Mouse (Mus musculus) MEL (cell line): ENCODE measurements around the gene Vmn1r36.
"Not testable (repeated sequence)": the region's sequence is repeated elsewhere in the genome, so short reads cannot be mapped to it uniquely, and the experiment has no call there.

Experiments used
- CHD2 ChIP-seq: IDR thresholded peaks from 2 replicates; pipeline ENCODE4 v1.6.1; 2011; ENCODE audit warnings: low read length, improper control_type of control experiment
- CTCF ChIP-seq, 3 experiments: IDR thresholded peaks in 2 of 3; conservative IDR thresholded peaks in 1 of 3; 2 replicates each; pipeline ENCODE4 v1.5.1; 2011 to 2012; ENCODE audit warnings: low read length in 3 of 3, low read depth in 2 of 3, mild to moderate bottlenecking in 2 of 3, improper control_type of control experiment in 1 of 3, inconsistent platforms in 1 of 3, mixed read lengths in 1 of 3, moderate library complexity in 1 of 3; ENCODE audit not compliant: control insufficient read depth in 1 of 3, insufficient read depth in 1 of 3, poor library complexity in 1 of 3, severe bottlenecking in 1 of 3
- ETS1 ChIP-seq: IDR thresholded peaks from 2 replicates; pipeline ENCODE4 v1.6.1; 2012; ENCODE audit warnings: low read depth, mild to moderate bottlenecking, inconsistent platforms, low read length, improper control_type of control experiment, moderate library complexity
- GATA1 ChIP-seq: IDR thresholded peaks from 2 replicates; pipeline ENCODE4 v1.6.1; 2011; ENCODE audit warnings: low read depth, low read length, improper control_type of control experiment
- JUND ChIP-seq: IDR thresholded peaks from 2 replicates; pipeline ENCODE4 v1.6.1; 2011; ENCODE audit warnings: low read depth, mild to moderate bottlenecking, improper control_type of control experiment, low read length
- MAX ChIP-seq: IDR thresholded peaks from 2 replicates; pipeline ENCODE4 v1.6.1; 2011; ENCODE audit warnings: low read length, improper control_type of control experiment
- MAZ ChIP-seq: IDR thresholded peaks from 2 replicates; pipeline ENCODE4 v1.6.1; 2012; ENCODE audit warnings: low read depth, mild to moderate bottlenecking, inconsistent platforms, low read length, improper control_type of control experiment
- POLR2A ChIP-seq, 2 experiments: IDR thresholded peaks; 2 replicates each; pipeline ENCODE4 v1.6.1; 2011 to 2012; ENCODE audit warnings: low read length in 2 of 2, mild to moderate bottlenecking in 2 of 2, control low read depth in 1 of 2, improper control_type of control experiment in 1 of 2, low read depth in 1 of 2, moderate library complexity in 1 of 2; ENCODE audit not compliant: control insufficient read depth in 1 of 2, insufficient read depth in 1 of 2, poor library complexity in 1 of 2
- RCOR1 ChIP-seq: IDR thresholded peaks from 2 replicates; pipeline ENCODE4 v1.6.1; 2012; ENCODE audit warnings: low read depth, mild to moderate bottlenecking, inconsistent platforms, low read length, improper control_type of control experiment
- TAL1 ChIP-seq: IDR thresholded peaks from 2 replicates; pipeline ENCODE4 v1.6.1; 2012; ENCODE audit warnings: mild to moderate bottlenecking, inconsistent platforms, low read length, moderate library complexity, mixed read lengths
- USF1 ChIP-seq: IDR thresholded peaks from 2 replicates; pipeline ENCODE4 v1.6.1; 2014; ENCODE audit warnings: low read depth, mild to moderate bottlenecking, inconsistent platforms, low read length, improper control_type of control experiment, moderate library complexity
- ZNF384 ChIP-seq: IDR thresholded peaks from 2 replicates; pipeline ENCODE4 v1.6.1; 2012; ENCODE audit warnings: low read depth, mild to moderate bottlenecking, inconsistent platforms, low read length, improper control_type of control experiment

DNA sequence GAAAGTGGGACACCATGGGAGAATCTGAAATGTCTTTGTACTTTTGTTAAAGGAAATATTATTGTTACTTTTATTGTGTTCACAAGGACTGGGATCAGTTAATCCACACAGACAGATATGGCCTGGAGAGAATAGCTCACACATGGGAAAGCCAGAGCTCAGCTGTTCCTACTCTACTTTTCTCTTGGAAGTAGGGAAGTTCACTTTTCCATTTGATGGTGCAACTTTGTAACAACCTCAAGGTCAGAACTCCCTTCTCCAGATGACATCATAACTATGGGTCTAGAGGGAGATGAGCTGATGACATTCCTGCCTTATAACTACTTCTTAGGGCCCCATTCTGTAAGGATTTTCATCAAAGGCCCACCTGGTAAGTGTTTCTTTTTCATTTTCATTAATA, 10.1 kb upstream of the Vmn1r36 start, which contains the start of gene Vmn1r37:
- not testable (repeated sequence) for TF ChIP-seq ETS1; MAX; POLR2A (IDR thresholded peaks at IDR 0.05; ENCODE audit: control insufficient read depth in 1 of 2, insufficient read depth in 1 of 2, low read depth in 1 of 2, low read length in 2 of 2, poor library complexity in 1 of 2); USF1; CTCF (IDR thresholded peaks at IDR 0.05 in 2 of 3, conservative IDR thresholded peaks at IDR 0.05 in 1 of 3; ENCODE audit: control insufficient read depth in 1 of 3, insufficient read depth in 1 of 3, low read depth in 2 of 3, low read length in 3 of 3, poor library complexity in 1 of 3, severe bottlenecking in 1 of 3); CHD2; GATA1; MAZ; JUND; TAL1; RCOR1; ZNF384
